Mouse (Mus musculus) spleen, adult 2 months (tissue): ENCODE measurements around the gene Sag.

Source experiments
- CTCF ChIP-seq: fragments of 200-500 bp; IDR thresholded peaks from 2 replicates; pipeline ENCODE4 v1.5.1; 2011; ENCODE audit warnings: mild to moderate bottlenecking, inconsistent platforms; ENCODE audit not compliant: insufficient read depth, insufficient read length, insufficient replicate concordance; ENCODE audit errors: extremely low read depth
- POLR2A ChIP-seq: fragments of 200-500 bp; IDR thresholded peaks from 2 replicates; pipeline ENCODE4 v1.6.1; 2011; ENCODE audit warnings: low read depth, low read length, inconsistent platforms

DNA sequence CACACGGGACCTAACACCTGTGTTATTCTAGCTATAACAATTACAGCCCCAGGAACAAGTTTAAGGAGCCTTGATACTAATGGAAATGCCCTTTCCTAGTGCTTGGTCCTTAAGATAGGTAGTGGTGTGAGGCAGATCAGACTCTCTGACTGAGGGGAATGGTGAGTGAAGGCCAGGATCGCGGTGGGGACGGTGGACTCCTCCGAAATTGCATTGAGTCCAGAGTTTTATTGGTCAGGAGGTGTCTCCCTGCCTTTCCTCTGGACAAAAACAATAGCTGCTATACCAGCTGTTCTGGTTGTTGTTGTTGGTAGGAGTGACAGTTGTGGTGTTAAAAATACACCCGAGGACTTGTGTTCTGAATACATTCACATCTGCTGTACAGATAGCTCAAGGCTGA, 50.9 kb downstream of the Sag start:
- TF ChIP-seq CTCF (no peak), POLR2A (no peak)
